Mouse (Mus musculus): ENCODE results near the gene Pou2f1. TPM values are rescaled to one million over a fixed set of nuclear protein-coding genes. Genes with fewer than 3 reads are reported as not detected.

Pou2f1 gene
- polyA plus RNA-seq, 1 experiment from 2014 or later = 20.9 TPM

GRCm38 (mm10) chr1:165875520-165876284, 126.8 kb downstream of the Pou2f1 start:
- H3K4me1 ChIP-seq (ENCODE audit: control insufficient read depth, insufficient read depth, low read length) = no peaks in the 10 kb centered on the region
- ATAC-seq (ENCODE audit: low read depth) = no peak
- H3K36me3 ChIP-seq (ENCODE audit: control insufficient read depth, insufficient read depth, low read length) = peaks cover 26% of the 10 kb centered on the region
- no peak overlapping the region for H3K27ac ChIP-seq (ENCODE audit: low read depth, low read length)
- no peaks in the 10 kb centered on the region for H3K27me3 ChIP-seq (ENCODE audit: control insufficient read depth, insufficient read depth, low read length)
- H3K9me3 ChIP-seq (ENCODE audit: control insufficient read depth, low read length) = no peaks in the 10 kb centered on the region
- no peak overlapping the region for H3K9ac ChIP-seq (replicated peaks; ENCODE audit: low read depth, low read length)
- no peak overlapping the region for H3K4me2 ChIP-seq (ENCODE audit: low read depth, low read length)
- 89% methylated on average over 6 of the region's 6 CpGs for WGBS
- H3K4me3 ChIP-seq (ENCODE audit: low read depth, low read length) = no peak overlapping the region

GRCm38 (mm10) chr1:165874645-165875044, 127.8 kb downstream of the Pou2f1 start:
- peaks cover 23% of the 10 kb centered on the region for H3K36me3 ChIP-seq (ENCODE audit: control insufficient read depth, insufficient read depth, low read length)
- no peak overlapping the region for H3K9ac ChIP-seq (replicated peaks; ENCODE audit: low read depth, low read length)
- H3K9me3 ChIP-seq (ENCODE audit: control insufficient read depth, low read length) = no peaks in the 10 kb centered on the region
- H3K27ac ChIP-seq (ENCODE audit: low read depth, low read length) = no peak overlapping the region
- no peak overlapping the region for H3K4me3 ChIP-seq (ENCODE audit: low read depth, low read length)
- WGBS = 50% methylated on average over 8 of the region's 8 CpGs
- H3K4me1 ChIP-seq (ENCODE audit: control insufficient read depth, insufficient read depth, low read length) = no peaks in the 10 kb centered on the region
- ATAC-seq (ENCODE audit: low read depth) = no peak
- no peak overlapping the region for H3K4me2 ChIP-seq (ENCODE audit: low read depth, low read length)
- H3K27me3 ChIP-seq (ENCODE audit: control insufficient read depth, insufficient read depth, low read length) = no peaks in the 10 kb centered on the region

- Histone ChIP-seq H3K9ac (replicated peaks; ENCODE audit: low read depth, low read length) (no peak overlapping the region), H3K27me3 (ENCODE audit: control insufficient read depth, insufficient read depth, low read length) (no peaks in the 10 kb centered on the region), H3K4me1 (ENCODE audit: control insufficient read depth, insufficient read depth, low read length) (peaks cover 4% of the 10 kb centered on the region; the same call in 1 of the 2 replicates), H3K36me3 (ENCODE audit: control insufficient read depth, insufficient read depth, low read length) (no peaks in the 10 kb centered on the region), H3K9me3 (ENCODE audit: control insufficient read depth, low read length) (no peaks in the 10 kb centered on the region), H3K4me2 (ENCODE audit: low read depth, low read length) (no peak overlapping the region), H3K27ac (ENCODE audit: low read depth, low read length) (no peak overlapping the region), H3K4me3 (ENCODE audit: low read depth, low read length) (no peak overlapping the region)
- 91% methylated on average over 8 of the region's 8 CpGs for WGBS
- ATAC-seq (ENCODE audit: low read depth) = no peak
These were observed 133.8 kb downstream of the Pou2f1 start for GRCm38 (mm10) chr1:165868659-165869058.

- WGBS = 78% methylated on average over 5 of the region's 5 CpGs
- H3K4me1 ChIP-seq (ENCODE audit: control insufficient read depth, insufficient read depth, low read length) = peaks cover 4% of the 10 kb centered on the region; the same call in 1 of the 2 replicates
- H3K4me2 ChIP-seq (ENCODE audit: low read depth, low read length) = no peak overlapping the region
- no peak overlapping the region for H3K9ac ChIP-seq (replicated peaks; ENCODE audit: low read depth, low read length)
- no peaks in the 10 kb centered on the region for H3K36me3 ChIP-seq (ENCODE audit: control insufficient read depth, insufficient read depth, low read length)
- H3K4me3 ChIP-seq (ENCODE audit: low read depth, low read length) = no peak overlapping the region
- H3K27me3 ChIP-seq (ENCODE audit: control insufficient read depth, insufficient read depth, low read length) = no peaks in the 10 kb centered on the region
- H3K27ac ChIP-seq (ENCODE audit: low read depth, low read length) = no peak overlapping the region
- ATAC-seq (ENCODE audit: low read depth) = no peak
- H3K9me3 ChIP-seq (ENCODE audit: control insufficient read depth, low read length) = no peaks in the 10 kb centered on the region
These were observed 135.7 kb downstream of the Pou2f1 start for GRCm38 (mm10) chr1:165866630-165867280.

GRCm38 (mm10) chr1:165864864-165865795, 137.3 kb downstream of the Pou2f1 start:
- Histone ChIP-seq H3K9ac (replicated peaks; ENCODE audit: low read depth, low read length) (no peak overlapping the region), H3K4me3 (ENCODE audit: low read depth, low read length) (no peak overlapping the region), H3K27me3 (ENCODE audit: control insufficient read depth, insufficient read depth, low read length) (no peaks in the 10 kb centered on the region), H3K9me3 (ENCODE audit: control insufficient read depth, low read length) (no peaks in the 10 kb centered on the region), H3K27ac (ENCODE audit: low read depth, low read length) (no peak overlapping the region), H3K4me2 (ENCODE audit: low read depth, low read length) (no peak overlapping the region), H3K36me3 (ENCODE audit: control insufficient read depth, insufficient read depth, low read length) (no peaks in the 10 kb centered on the region), H3K4me1 (ENCODE audit: control insufficient read depth, insufficient read depth, low read length) (peaks cover 4% of the 10 kb centered on the region; the same call in 1 of the 2 replicates)
- ATAC-seq (ENCODE audit: low read depth) = peak; percentile 36; the same call in 1 of the 2 replicates
- WGBS = 36% methylated on average over 14 of the region's 14 CpGs

- H3K4me3 ChIP-seq (ENCODE audit: low read depth, low read length) = no peak overlapping the region
- H3K27me3 ChIP-seq (ENCODE audit: control insufficient read depth, insufficient read depth, low read length) = no peaks in the 10 kb centered on the region
- ATAC-seq (ENCODE audit: low read depth) = no peak
- H3K4me1 ChIP-seq (ENCODE audit: control insufficient read depth, insufficient read depth, low read length) = peaks cover 4% of the 10 kb centered on the region; the same call in 1 of the 2 replicates
- no peak overlapping the region for H3K27ac ChIP-seq (ENCODE audit: low read depth, low read length)
- 58% methylated on average over 7 of the region's 7 CpGs for WGBS
- H3K9me3 ChIP-seq (ENCODE audit: control insufficient read depth, low read length) = no peaks in the 10 kb centered on the region
- no peak overlapping the region for H3K9ac ChIP-seq (replicated peaks; ENCODE audit: low read depth, low read length)
- H3K4me2 ChIP-seq (ENCODE audit: low read depth, low read length) = no peak overlapping the region
- H3K36me3 ChIP-seq (ENCODE audit: control insufficient read depth, insufficient read depth, low read length) = no peaks in the 10 kb centered on the region
These were observed 140.4 kb downstream of the Pou2f1 start for GRCm38 (mm10) chr1:165862059-165862458.

GRCm38 (mm10) chr1:165861235-165861609, 141.3 kb downstream of the Pou2f1 start:
- no peak overlapping the region for H3K9ac ChIP-seq (replicated peaks; ENCODE audit: low read depth, low read length)
- no peak overlapping the region for H3K27ac ChIP-seq (ENCODE audit: low read depth, low read length)
- no peaks in the 10 kb centered on the region for H3K9me3 ChIP-seq (ENCODE audit: control insufficient read depth, low read length)
- H3K4me3 ChIP-seq (ENCODE audit: low read depth, low read length) = no peak overlapping the region
- no peaks in the 10 kb centered on the region for H3K27me3 ChIP-seq (ENCODE audit: control insufficient read depth, insufficient read depth, low read length)
- ATAC-seq (ENCODE audit: low read depth) = 0 out of 2 replicates have a peak, but pooled peaks have one; percentile 9
- 63% methylated on average over 3 of the region's 3 CpGs for WGBS
- H3K4me1 ChIP-seq (ENCODE audit: control insufficient read depth, insufficient read depth, low read length) = peaks cover 4% of the 10 kb centered on the region; the same call in 1 of the 2 replicates
- H3K4me2 ChIP-seq (ENCODE audit: low read depth, low read length) = no peak overlapping the region
- no peaks in the 10 kb centered on the region for H3K36me3 ChIP-seq (ENCODE audit: control insufficient read depth, insufficient read depth, low read length)

- H3K4me3 ChIP-seq (ENCODE audit: low read depth, low read length) = no peak overlapping the region
- no peaks in the 10 kb centered on the region for H3K9me3 ChIP-seq (ENCODE audit: control insufficient read depth, low read length)
- H3K36me3 ChIP-seq (ENCODE audit: control insufficient read depth, insufficient read depth, low read length) = no peaks in the 10 kb centered on the region
- WGBS = 76% methylated on average over 9 of the region's 9 CpGs
- H3K4me2 ChIP-seq (ENCODE audit: low read depth, low read length) = no peak overlapping the region
- H3K27me3 ChIP-seq (ENCODE audit: control insufficient read depth, insufficient read depth, low read length) = no peaks in the 10 kb centered on the region
- no peak for ATAC-seq (ENCODE audit: low read depth)
- H3K9ac ChIP-seq (replicated peaks; ENCODE audit: low read depth, low read length) = no peak overlapping the region
- H3K27ac ChIP-seq (ENCODE audit: low read depth, low read length) = no peak overlapping the region
- H3K4me1 ChIP-seq (ENCODE audit: control insufficient read depth, insufficient read depth, low read length) = peaks cover 4% of the 10 kb centered on the region; the same call in 1 of the 2 replicates
These were observed 141.9 kb downstream of the Pou2f1 start for GRCm38 (mm10) chr1:165860373-165861234.

Data from neural tube, embryonic 14.5 days (tissue).